Mouse (Mus musculus) heart, postnatal 10 days (tissue): ENCODE data around the gene Zfp410. TPM values are rescaled to one million over a fixed set of nuclear protein-coding genes. Genes with fewer than 3 reads are reported as not detected.
"Not testable (repeated sequence)": the region's sequence is repeated elsewhere in the genome, so short reads cannot be mapped to it uniquely, and the experiment has no call there.

Experiments used
- DNase-seq, 2 experiments: peaks; one replicate each; pipeline ENCODE4 v3.0.0; 2021
- intact Hi-C: fragments of 180-260 bp; cut with DNase I; formaldehyde crosslinking; loops from one replicate; pipeline ENCODE4 v1.15.1; 2025
- total RNA-seq, 2 experiments: library from RNA; stranded (reverse); gene quantifications; 2 replicates each; pipeline ENCODE4 v1.2.3; 2021

Zfp410 gene
- total RNA-seq, 2 experiments from 2014 or later = 33.6 to 34.8 TPM

DNA sequence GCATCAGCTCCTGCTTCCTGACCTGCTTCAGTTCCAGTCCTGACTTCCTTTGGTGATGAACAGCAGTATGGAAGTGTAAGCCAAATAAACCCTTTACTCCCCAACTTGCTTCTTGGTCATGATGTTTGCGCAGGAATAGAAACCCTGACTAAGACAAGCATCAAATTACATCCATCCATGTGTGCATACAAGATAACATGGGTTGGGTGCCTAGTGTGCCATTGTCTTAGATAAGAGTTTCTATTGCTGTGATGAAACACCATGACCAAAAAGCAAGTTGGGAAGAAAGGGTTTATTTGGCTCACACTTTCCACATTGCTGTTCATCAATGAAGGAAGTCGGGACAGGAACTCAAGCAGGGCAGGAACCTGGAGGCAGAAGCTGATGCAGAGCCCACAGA lies 42.0 kb downstream of the Zfp410 start:
- intact Hi-C loops, DNase-seq: not testable (repeated sequence)

DNA sequence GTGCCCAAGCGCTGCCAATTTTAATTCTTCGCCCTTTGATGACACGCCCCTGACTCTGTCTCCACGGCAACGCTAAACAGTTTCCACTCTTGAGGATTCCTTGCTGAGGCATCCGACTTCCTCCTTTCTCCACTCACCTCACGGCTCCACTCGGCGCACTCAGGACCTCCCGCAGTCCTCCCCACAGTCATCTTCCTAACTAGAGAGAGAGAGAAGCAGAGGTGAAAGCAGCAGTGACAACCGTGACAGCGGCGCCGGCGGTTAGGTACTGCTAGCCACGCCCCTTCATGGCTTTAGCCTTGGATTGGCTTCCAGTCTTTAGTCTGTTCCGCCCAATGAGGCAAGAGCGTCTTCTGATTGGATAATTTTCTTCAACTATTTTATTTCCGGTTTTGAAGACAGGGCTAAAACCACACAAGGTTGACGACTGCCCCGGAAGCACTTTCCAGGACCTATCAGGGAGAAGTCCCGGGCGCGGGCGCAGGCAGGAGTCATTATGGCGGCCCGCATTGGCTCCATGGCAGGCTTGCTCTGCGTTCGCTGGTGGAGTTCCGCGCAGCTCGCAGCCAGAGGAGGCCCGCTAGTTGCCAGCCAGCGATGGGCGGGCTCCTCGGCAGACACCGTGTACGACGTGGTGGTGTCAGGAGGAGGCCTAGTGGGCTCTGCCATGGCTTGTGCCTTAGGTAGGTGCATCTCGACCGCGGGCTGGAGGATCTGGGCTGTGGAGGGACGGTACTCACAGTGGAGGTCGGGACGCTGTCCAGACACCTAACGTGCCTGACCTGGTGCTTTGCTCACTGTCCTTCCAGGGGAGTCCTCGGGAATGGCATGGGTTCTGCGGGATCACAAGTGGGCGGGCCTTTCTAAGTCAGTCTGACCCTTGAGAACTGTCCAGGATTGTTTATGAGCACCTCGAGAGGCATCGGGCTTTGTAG lies 45.2 kb downstream of the Zfp410 start, which contains the start of the genes Coq6 and Fam161b:
Coq6 (plus strand) TSS at position 103 of the 935 bp plus-strand sequence.
Fam161b (minus strand) TSS at position 279 of the 935 bp plus-strand sequence.
- intact Hi-C loops = loop anchor here (2.0 to 5.0 kb wide), 2 partner anchors 47 to 90 kb away; partner anchors contain the start of genes Aldh6a1, Bbof1, Entpd5 and Lin52
- peak; percentile 96 to 97 for DNase-seq

DNA sequence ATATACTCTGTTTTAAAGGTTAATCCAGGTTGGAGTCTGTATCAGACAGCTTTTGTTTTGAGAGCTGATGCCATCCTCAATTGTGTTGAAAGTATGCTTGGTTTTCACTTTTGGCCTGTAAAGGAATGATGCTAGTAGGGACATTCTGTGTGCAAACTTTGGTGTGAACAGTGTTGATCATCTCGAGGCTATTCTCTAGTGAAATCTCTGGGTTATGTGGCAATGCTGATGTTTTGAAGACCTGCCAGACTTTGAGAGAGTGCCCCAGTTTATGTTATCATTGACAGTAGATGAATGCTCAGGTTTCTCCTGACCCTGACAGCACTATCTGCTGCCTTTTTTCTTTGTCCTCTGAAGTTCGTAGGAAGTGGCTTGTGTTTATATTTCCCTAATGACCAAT lies 46.2 kb downstream of the Zfp410 start:
- no peak for DNase-seq
- intact Hi-C loops = loop anchor here (5.0 kb wide), 1 partner anchor 89 kb away; the partner anchor contains the start of genes Aldh6a1 and Lin52

DNA sequence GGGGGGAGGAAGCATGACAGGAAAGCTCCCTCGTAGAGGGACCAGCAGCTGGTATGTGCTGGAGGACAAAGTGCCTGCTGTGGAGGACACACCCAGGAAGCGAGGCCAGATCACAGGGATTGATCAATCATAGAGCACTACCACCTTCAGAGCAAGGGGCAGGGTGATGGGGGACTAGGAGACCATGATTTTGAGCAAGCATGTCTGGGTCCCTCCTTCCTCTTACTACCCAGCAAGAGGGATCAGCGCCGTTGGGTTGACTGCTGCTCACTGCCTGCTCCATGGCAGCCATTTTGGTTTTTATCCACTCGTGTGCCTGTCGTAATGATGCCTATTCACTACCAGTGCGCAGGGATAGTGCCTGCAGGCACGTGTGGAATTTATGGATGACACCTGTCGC lies 47.6 kb downstream of the Zfp410 start:
- intact Hi-C loops = loop anchor here (5.0 kb wide), 1 partner anchor 88 kb away; the partner anchor contains the start of genes Aldh6a1 and Lin52

GRCm38 (mm10) chr12:84365137-84365536 lies 48.5 kb downstream of the Zfp410 start:
- intact Hi-C loops = no loop called here
- no peak for DNase-seq

More for the DNA sequence above, 47.6 kb downstream of the Zfp410 start:
- no peak for DNase-seq

GRCm38 (mm10) chr12:84366971-84367370 lies 50.3 kb downstream of the Zfp410 start:
- intact Hi-C loops = no loop called here
- no peak for DNase-seq

- no peak for DNase-seq
- intact Hi-C loops = no loop called here
Observed at GRCm38 (mm10) chr12:84371647-84372046, 55.0 kb downstream of the Zfp410 start.

- intact Hi-C loops = no loop called here
- DNase-seq = no peak
Observed at GRCm38 (mm10) chr12:84373831-84374481, 57.3 kb downstream of the Zfp410 start.

DNA sequence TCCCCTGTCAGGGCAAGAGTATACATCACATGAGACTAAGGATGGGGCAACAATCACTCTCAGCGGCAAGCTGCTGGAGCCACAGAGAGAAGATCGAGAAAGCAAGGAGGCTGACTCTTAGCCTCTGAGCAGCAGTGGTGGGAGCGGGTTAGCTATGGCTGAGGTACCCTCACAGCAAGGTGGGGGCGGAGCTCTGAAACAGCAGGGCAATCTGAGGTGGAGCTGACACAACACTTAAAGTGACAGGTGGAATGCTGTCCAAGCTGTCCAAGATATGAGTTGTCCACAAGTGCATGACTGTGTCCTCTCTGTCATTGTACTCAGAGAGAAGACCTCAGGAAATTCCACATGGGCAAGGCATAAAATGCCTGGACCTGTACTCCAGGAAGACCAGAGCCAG lies 65.7 kb downstream of the Zfp410 start:
- intact Hi-C loops = no loop called here
- peak; percentile 58 to 64 for DNase-seq

DNA sequence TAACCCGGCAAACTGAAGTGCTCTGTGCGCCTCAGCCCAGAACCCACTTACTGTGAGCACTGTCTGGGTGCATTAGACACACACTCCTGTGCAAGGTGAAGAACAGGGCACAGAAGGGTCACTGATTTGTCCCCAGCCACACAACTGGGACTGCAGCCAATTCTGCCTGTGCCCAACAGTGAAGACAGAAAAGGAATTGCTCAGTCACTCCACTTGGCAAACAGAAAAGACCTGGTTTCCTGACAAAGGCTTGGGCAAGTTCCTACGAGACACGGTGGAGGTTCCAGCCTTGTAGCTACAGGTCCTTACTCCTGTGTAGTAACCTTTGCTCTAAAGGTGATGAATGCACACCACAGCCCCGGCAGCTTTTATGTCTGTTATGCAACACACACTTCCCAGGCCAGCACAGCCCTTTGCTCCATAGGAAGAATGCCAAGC lies 68.0 kb downstream of the Zfp410 start:
- DNase-seq = peak; percentile 80 to 86

DNA sequence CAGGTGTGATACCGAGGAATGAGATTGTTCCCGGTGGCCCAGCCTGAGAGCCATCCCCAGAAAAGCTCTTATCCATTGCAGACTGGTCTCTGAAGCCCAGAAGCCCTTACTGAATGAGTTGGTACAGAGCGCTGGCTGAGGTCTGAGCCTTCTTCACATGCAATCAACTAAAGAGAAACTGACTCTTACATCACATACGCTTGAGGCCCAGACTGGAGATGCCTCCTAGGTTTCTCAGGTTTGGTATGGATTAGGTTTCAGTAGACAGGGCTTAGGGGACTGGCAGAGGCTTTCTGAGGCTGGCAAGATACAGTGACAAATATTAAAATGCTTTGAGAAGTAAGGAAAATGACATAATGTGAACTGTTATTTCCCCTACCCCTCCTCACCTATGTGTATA lies 68.8 kb downstream of the Zfp410 start:
- intact Hi-C loops = no loop called here
- DNase-seq = no peak

More for the DNA sequence above, 68.0 kb downstream of the Zfp410 start:
- intact Hi-C loops = no loop called here

DNA sequence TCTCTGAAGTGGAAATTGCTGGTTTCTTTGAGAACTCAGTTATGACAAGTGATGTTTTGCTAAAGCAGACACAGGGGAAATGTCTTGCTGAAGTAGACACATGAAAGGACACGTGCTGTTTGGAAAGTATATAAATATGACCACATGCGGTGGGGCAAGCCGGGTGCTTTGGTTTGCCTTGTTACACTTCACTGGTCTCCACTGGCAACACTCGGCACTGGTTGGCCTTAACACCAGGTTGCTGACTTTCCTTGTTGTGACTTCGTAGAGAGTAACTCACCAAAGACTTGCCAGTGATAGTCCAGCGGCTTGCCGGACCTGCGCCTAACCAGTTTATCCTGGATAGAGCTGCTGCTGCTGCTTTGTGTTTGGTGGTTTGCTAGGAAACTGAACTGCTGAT lies 71.4 kb downstream of the Zfp410 start:
- DNase-seq = no peak
- intact Hi-C loops = no loop called here

DNA sequence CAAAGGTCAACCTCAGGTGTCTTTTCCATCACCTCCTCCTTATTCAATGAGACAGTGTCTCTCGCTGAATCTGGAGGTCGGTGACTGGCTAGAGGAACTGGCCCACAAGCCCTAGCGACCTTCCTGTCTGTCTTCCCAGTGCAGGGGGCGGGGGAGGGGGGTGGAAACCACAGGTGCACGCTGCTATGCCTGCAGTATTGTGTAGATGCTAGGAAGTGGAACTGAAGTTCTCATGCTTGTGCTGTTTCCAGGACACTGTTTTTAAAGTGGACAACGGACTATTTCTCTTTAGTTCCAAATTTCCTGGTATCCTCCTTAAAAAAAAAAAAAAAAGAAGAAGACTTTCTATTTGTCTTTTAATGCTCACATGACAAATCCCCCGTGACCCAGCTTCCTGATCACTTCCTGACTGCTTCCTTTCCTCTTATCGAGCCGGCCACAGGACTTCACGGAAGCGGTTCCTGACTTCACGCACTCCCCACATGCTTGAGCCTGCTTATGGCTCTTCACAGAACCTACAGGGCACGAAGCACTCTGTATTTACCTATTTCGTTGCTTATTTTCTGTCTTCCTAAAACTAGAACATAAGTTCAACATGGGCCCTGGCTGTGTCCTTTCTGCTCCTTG lies 72.2 kb downstream of the Zfp410 start:
- DNase-seq = no peak
- intact Hi-C loops = no loop called here

GRCm38 (mm10) chr12:84390336-84390735 lies 73.7 kb downstream of the Zfp410 start:
- peak; percentile 55 to 66 for DNase-seq
- intact Hi-C loops = no loop called here

GRCm38 (mm10) chr12:84392681-84393080 lies 76.0 kb downstream of the Zfp410 start:
- intact Hi-C loops = no loop called here
- no peak for DNase-seq

Other genes starting within 250 kb of the Zfp410 start
- not detected for gene Acot5, start 247.5 kb upstream of the Zfp410 start, total RNA-seq
- 1 to 10 TPM; 3.3 to 3.8 TPM for gene Acot6, start 216.2 kb upstream of the Zfp410 start, total RNA-seq
- gene Dnal1, start 202.5 kb upstream of the Zfp410 start, total RNA-seq = 10 to 100 TPM; 10.3 to 10.6 TPM
- gene Pnma1, start 168.4 kb upstream of the Zfp410 start, total RNA-seq = under 1 TPM; 0.35 to 0.43 TPM
- 10 to 100 TPM; 19.5 to 20.3 TPM for gene Elmsan1, start 98.0 kb upstream of the Zfp410 start, total RNA-seq
- gene Ptgr2, start 31.6 kb upstream of the Zfp410 start, total RNA-seq = 100 to 1,000 TPM; 155 to 176 TPM
- gene Coq6, start 44.8 kb downstream of the Zfp410 start, total RNA-seq = 10 to 100 TPM; 89.2 to 93.1 TPM
- gene Fam161b, start 45.0 kb downstream of the Zfp410 start, total RNA-seq = 1 to 10 TPM; 5.7 to 6.1 TPM
- 10 to 100 TPM; 50.0 to 58.4 TPM for gene Entpd5, start 92.2 kb downstream of the Zfp410 start, total RNA-seq
- gene Bbof1, start 92.2 kb downstream of the Zfp410 start, total RNA-seq = 1 to 10 TPM; 1.9 TPM
- gene Rnf113a2, start 100.3 kb downstream of the Zfp410 start, total RNA-seq = 10 to 100 TPM; 10.7 TPM
- gene Aldh6a1, start 134.2 kb downstream of the Zfp410 start, total RNA-seq = 10 to 100 TPM; 59.7 to 66.2 TPM
- gene Lin52, start 134.6 kb downstream of the Zfp410 start, total RNA-seq = 1 to 10 TPM; 8.0 to 9.1 TPM